Mouse (Mus musculus) stomach, embryonic 16.5 days (tissue): Measurements from ENCODE around the gene Lrrc31. TPM values are rescaled to one million over a fixed set of nuclear protein-coding genes. Genes with fewer than 3 reads are reported as not detected.

Experiments
- ATAC-seq: fragments of 200-750 bp; cut with Nextera tagmentation; 2 replicates; pipeline ENCODE4 v1.8.0; 2017; ENCODE audit warnings: moderate number of reproducible peaks, moderate TSS enrichment; ENCODE audit not compliant: insufficient read depth, low FRiP score
- H3K27ac ChIP-seq: fragments of 300-500 bp; sonication (generic); 2 replicates; pipeline ENCODE4 v1.5.1; 2014; ENCODE audit warnings: low read length
- H3K27me3 ChIP-seq: fragments of 300-500 bp; sonication (generic); 2 replicates; pipeline ENCODE4 v1.6.1; 2014; ENCODE audit warnings: low read length, control low read depth, mixed read lengths; ENCODE audit not compliant: control insufficient read depth, insufficient read depth
- H3K36me3 ChIP-seq: fragments of 300-500 bp; sonication (generic); 2 replicates; pipeline ENCODE4 v1.6.1; 2014; ENCODE audit warnings: low read length; ENCODE audit not compliant: control insufficient read depth, insufficient read depth
- H3K4me1 ChIP-seq: fragments of 300-500 bp; sonication (generic); 2 replicates; pipeline ENCODE4 v1.6.1; 2014; ENCODE audit warnings: low read length, control low read depth, mixed read lengths; ENCODE audit not compliant: control insufficient read depth, insufficient read depth
- H3K4me2 ChIP-seq: fragments of 300-500 bp; sonication (generic); 2 replicates; pipeline ENCODE4 v1.6.1; 2014; ENCODE audit warnings: low read depth, low read length, mixed read lengths
- H3K4me3 ChIP-seq: fragments of 300-500 bp; sonication (generic); replicated peaks from 2 replicates; pipeline ENCODE4 v1.5.1; 2014; ENCODE audit warnings: mild to moderate bottlenecking, low read length
- H3K9ac ChIP-seq: fragments of 300-500 bp; sonication (generic); 2 replicates; pipeline ENCODE4 v1.6.1; 2014; ENCODE audit warnings: low read length
- H3K9me3 ChIP-seq: fragments of 300-500 bp; sonication (generic); replicated peaks from 2 replicates; pipeline ENCODE4 v1.6.1; 2016; ENCODE audit warnings: low read length, control low read depth; ENCODE audit not compliant: control insufficient read depth
- WGBS: fragments of 180-500 bp; shearing (Covaris S2); extraction: QIAGEN DNeasy Blood & Tissue Kit; methylation state at CpG from one replicate; pipeline ENCODE4 v1.1.7; 2014; 5-methylcytosine and 5-hydroxymethylcytosine counted together
- polyA plus RNA-seq: library from polyadenylated mRNA; unstranded; fragments of >200 nt; fragmentation: Nextera tagmentation; extraction: Ambion mirVana; gene quantifications from 2 replicates; pipeline ENCODE4 v1.2.1, GENCODE M21; 2015

Lrrc31 gene
- polyA plus RNA-seq, 1 experiment from 2014 or later = 4.8 TPM

DNA sequence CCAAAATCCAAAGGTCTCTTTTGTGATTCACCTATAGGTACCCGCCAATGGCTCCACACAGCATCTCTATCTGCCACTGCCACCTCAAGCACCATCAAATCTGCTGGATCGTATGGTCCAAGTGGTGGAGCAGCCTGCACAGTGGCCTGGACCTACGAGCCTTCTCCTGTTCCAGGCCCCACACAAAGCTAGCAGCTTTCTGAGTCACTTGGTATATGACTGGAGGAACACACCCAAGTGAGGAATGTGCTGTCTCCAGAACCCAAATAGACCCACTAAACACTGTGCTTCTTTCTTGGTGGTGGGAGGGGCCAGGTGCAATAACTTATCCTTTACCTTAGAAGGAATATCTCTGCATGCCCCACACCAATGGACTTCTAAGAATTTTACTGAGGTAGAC, 6.3 kb upstream of the Lrrc31 start:
- Histone ChIP-seq H3K4me2 (no peak overlapping the region), H3K36me3 (no peaks in the 10 kb centered on the region), H3K27me3 (no peaks in the 10 kb centered on the region), H3K9ac (no peak overlapping the region), H3K9me3 (no peaks in the 10 kb centered on the region), H3K4me1 (no peaks in the 10 kb centered on the region), H3K27ac (no peak overlapping the region), H3K4me3 (no peak overlapping the region)
- ATAC-seq = no peak
- 77% methylated on average over 3 of the region's 3 CpGs for WGBS

DNA sequence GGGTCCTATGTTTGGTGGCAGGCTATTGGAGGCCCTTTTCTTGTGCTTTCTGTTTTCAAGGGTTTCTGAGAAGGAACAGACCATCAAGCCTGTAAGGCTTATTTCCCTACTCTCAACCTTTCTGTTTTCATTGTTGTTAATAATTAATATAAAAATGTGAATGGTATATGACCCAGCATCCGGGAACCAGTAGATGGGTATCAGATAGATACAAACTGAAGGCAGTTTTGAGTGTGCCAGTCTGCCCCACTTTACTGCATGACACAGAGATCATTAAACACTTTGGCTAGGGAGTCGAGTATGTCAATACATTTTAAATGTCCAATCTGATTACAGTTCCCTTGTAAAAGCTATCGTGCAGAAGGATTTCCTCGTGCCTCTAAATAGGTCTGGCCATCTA, 1.8 kb downstream of the Lrrc31 start:
- Histone ChIP-seq H3K9me3 (no peaks in the 10 kb centered on the region), H3K9ac (no peak overlapping the region), H3K36me3 (no peaks in the 10 kb centered on the region), H3K27ac (no peak overlapping the region), H3K4me1 (no peaks in the 10 kb centered on the region), H3K4me2 (no peak overlapping the region), H3K4me3 (no peak overlapping the region), H3K27me3 (no peaks in the 10 kb centered on the region)
- WGBS = 43% methylated on average over 4 of the region's 4 CpGs
- ATAC-seq = peak; percentile 63; the same call in 1 of the 2 replicates

DNA sequence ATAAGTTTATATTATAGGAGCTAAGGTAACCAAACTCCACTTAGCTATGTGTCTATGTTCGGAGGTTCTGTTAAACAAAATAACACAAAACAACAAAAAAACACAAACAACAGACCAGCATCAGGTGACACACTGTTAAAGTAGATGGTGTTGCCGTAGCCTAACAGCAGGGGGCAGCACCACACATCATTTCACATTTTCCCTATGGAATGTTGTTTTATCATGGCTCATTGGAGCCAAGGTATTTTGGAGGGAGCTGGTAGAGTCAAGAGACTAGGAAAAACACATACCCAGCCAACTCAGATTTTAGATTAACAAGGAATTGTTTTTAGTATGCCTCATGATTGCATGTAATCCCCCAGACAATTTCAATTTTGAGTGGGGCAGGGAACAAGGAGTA, 3.3 kb downstream of the Lrrc31 start:
- H3K9ac ChIP-seq = no peak overlapping the region
- no peak for ATAC-seq

DNA sequence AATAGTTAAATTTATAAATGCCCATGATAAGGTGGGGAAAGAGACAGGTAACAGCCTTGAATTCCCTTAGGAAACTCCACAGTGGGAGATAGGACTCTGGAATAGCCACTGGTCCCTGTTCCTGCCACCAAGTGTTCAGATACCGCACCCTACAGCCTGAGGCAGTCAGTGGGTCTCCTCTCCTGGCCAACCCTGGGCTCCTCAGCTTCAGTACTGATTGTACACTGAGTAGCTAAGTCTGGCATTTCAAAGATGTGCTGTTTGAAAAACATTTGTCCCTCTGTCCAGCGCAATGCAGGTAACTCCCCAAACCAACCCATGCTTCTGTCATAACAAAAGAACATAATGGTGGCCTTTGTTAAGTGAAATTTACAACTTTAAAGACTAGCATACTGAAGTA, 4.0 kb downstream of the Lrrc31 start:
- Histone ChIP-seq H3K36me3 (no peaks in the 10 kb centered on the region), H3K4me2 (no peak overlapping the region), H3K4me1 (no peaks in the 10 kb centered on the region), H3K9me3 (no peaks in the 10 kb centered on the region), H3K4me3 (no peak overlapping the region), H3K27me3 (no peaks in the 10 kb centered on the region), H3K27ac (no peak overlapping the region), H3K9ac (no peak overlapping the region)
- ATAC-seq = no peak
- WGBS = 91% methylated on average over 2 of the region's 2 CpGs

More for the DNA sequence above, 3.3 kb downstream of the Lrrc31 start:
- no peak overlapping the region for H3K4me2 ChIP-seq
- WGBS = 14% methylated on average over 2 of the region's 2 CpGs
- H3K4me1 ChIP-seq = no peaks in the 10 kb centered on the region
- H3K4me3 ChIP-seq = no peak overlapping the region
- H3K36me3 ChIP-seq = no peaks in the 10 kb centered on the region
- H3K27ac ChIP-seq = no peak overlapping the region
- H3K9me3 ChIP-seq = no peaks in the 10 kb centered on the region
- H3K27me3 ChIP-seq = no peaks in the 10 kb centered on the region

DNA sequence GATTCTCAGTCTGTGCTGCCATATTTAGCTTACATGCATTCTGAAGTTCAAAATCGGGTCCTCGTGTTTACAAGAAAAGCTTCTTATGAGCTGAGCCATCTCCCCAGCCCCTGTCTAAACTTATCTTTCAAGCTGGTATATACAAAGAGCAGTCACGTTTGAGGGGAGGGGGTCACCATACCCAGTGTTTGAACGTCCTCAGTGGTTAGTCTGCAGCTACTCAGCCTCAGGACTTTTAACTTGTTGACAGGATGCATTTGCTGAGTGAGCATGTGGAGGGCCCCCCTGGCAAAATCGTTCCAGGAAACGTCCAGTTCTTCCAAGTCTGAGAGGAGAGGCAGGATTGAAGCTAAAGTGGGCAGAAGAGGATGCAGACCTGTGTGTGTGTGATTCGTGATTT, 8.7 kb downstream of the Lrrc31 start:
- Histone ChIP-seq H3K27ac (no peak overlapping the region), H3K36me3 (no peaks in the 10 kb centered on the region), H3K9me3 (no peaks in the 10 kb centered on the region), H3K4me2 (no peak overlapping the region), H3K27me3 (no peaks in the 10 kb centered on the region), H3K4me1 (no peaks in the 10 kb centered on the region), H3K9ac (no peak overlapping the region), H3K4me3 (no peak overlapping the region)
- no peak for ATAC-seq
- 46% methylated on average over 7 of the region's 7 CpGs for WGBS

DNA sequence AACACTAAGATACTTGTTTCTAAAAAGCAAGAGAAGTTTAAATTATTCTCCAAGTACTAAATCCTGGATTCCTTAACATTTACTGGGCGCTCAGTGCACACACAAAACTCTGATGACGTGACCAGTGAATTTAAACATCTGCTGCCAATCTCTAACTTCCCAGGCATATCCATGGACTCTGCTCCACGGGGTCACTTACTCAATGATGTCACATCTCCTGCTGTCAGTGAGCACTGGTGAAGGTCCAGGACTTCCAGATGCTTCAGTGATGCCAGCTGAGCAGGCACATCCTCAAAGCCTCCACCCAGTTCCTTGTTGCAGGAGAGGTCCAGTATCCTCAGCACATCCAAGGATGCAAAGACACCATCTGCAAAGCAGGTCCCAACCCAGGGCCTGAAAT, 12.4 kb downstream of the Lrrc31 start:
- no peak overlapping the region for H3K4me2 ChIP-seq
- H3K9me3 ChIP-seq = no peaks in the 10 kb centered on the region
- H3K4me3 ChIP-seq = no peak overlapping the region
- ATAC-seq = no peak
- no peaks in the 10 kb centered on the region for H3K4me1 ChIP-seq
- no peaks in the 10 kb centered on the region for H3K27me3 ChIP-seq
- H3K36me3 ChIP-seq = no peaks in the 10 kb centered on the region
- WGBS = 75% methylated on average over 3 of the region's 3 CpGs
- no peak overlapping the region for H3K9ac ChIP-seq
- no peak overlapping the region for H3K27ac ChIP-seq

DNA sequence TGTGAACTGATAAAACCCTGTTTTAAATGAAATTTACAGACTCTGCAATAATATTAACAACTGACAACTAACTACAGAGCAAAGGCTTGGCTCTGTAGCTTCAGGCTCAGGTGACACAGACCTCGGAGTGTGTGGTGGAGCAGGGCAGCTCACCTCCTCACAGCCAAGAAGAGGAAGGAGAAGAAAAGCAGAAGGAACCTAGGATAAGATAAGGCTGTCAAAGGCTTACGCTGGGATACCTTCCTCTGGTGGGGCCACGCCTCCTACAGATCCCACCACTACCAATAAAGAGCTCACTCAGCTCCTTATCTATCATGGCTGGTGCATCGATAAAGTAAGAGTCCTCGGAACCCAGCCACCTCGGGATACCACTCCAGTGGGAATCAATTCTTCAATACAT, 16.5 kb downstream of the Lrrc31 start:
- H3K9ac ChIP-seq = no peak overlapping the region
- H3K36me3 ChIP-seq = no peaks in the 10 kb centered on the region
- no peaks in the 10 kb centered on the region for H3K27me3 ChIP-seq
- no peak overlapping the region for H3K4me2 ChIP-seq
- no peak overlapping the region for H3K27ac ChIP-seq
- no peaks in the 10 kb centered on the region for H3K9me3 ChIP-seq
- WGBS = 60% methylated on average over 6 of the region's 6 CpGs
- no peaks in the 10 kb centered on the region for H3K4me1 ChIP-seq
- ATAC-seq = no peak
- H3K4me3 ChIP-seq = no peak overlapping the region

DNA sequence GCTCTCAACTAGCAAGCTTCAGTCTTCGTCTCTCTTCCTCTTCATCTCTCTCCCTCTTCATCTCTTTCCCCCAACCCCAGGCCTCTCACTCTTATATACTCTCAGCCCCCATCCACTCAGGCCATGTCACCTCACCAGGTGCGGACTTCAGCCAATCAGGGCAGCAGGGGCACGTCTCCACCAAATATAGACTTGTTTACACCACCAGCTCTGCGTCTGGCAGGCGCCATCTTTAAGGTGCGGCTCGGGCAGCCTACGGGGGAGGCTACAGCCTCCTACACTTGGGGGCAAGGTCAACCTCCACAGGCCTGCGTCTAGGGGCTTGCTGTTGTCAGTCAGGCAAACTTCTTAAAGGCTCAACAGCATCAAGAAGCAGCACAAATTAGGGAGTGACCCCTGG, 41.2 kb downstream of the Lrrc31 start:
- 77% methylated on average over 9 of the region's 9 CpGs for WGBS
- Histone ChIP-seq H3K27me3 (no peaks in the 10 kb centered on the region), H3K9me3 (no peaks in the 10 kb centered on the region), H3K27ac (no peak overlapping the region), H3K4me2 (no peak overlapping the region), H3K36me3 (no peaks in the 10 kb centered on the region), H3K9ac (no peak overlapping the region), H3K4me1 (no peaks in the 10 kb centered on the region), H3K4me3 (no peak overlapping the region)
- ATAC-seq = no peak

DNA sequence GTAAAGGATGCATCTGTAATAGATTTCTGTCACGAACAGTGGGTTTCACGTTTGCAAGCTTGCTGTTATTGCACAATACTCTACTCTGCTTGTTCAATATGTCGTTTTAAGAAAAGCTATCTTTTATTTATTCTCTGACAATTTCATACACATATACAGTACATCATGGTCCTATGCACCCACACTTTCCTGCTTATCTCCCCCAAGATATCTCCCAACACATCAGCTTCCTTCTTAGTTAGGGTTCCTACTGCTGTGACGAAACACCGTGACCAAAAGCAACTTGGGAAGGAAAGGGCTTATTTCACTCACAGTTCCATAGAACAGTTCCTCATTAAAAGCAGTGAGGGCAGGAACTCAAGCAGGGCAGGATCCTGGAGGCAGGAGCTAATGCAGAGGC, 43.7 kb downstream of the Lrrc31 start:
- Histone ChIP-seq H3K4me2 (no peak overlapping the region), H3K27ac (no peak overlapping the region), H3K4me3 (no peak overlapping the region), H3K9ac (no peak overlapping the region), H3K4me1 (no peaks in the 10 kb centered on the region), H3K27me3 (no peaks in the 10 kb centered on the region; the same call in 1 of the 2 replicates), H3K9me3 (no peaks in the 10 kb centered on the region), H3K36me3 (no peaks in the 10 kb centered on the region)
- 82% methylated on average over 5 of the region's 5 CpGs for WGBS
- ATAC-seq = no peak
